24 mouse cellular contexts compared by ENCODE assay signal in the genomic region with DNA sequence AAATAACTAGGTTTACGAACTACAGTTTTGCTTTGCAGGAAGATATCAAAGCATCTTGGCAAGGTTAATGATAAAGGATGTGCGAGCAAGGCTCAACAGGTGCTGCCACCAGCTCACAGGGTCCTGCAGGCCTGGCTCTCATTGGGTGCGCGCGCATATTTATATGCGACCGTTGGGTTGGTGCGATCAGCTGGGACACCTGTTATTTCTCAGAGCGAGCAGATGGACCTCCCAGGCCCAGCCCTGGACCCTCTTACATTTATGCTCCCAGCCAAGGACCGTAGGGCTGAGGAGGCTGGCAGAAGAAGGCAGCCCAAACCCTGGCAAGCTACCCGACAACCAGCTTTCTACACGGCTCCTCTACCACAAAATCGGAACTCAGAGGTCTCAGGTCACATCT.
"Had no signal": no experiment of that assay in that cellular context is flagged by ENCODE, and none has a peak within 500 bp of the region (broad histone marks: within the 10 kb centered on the region; RNA-seq: fewer than 3 reads in every experiment).

No protein-coding gene starts in this region.

- H3K4me1 ChIP-seq: embryonic facial prominence, embryonic 10.5 days; embryonic facial prominence, embryonic 12.5 days; embryonic facial prominence, embryonic 13.5 days; embryonic facial prominence, embryonic 15.5 days; forebrain, embryonic 10.5 days; forebrain, embryonic 12.5 days; forebrain, embryonic 13.5 days; forebrain, embryonic 15.5 days had no signal

- H3K36me3 ChIP-seq: embryonic facial prominence, embryonic 10.5 days; embryonic facial prominence, embryonic 12.5 days; embryonic facial prominence, embryonic 13.5 days; embryonic facial prominence, embryonic 15.5 days; forebrain, embryonic 10.5 days; forebrain, embryonic 12.5 days; forebrain, embryonic 15.5 days had no signal

- H3K27ac ChIP-seq: embryonic facial prominence, embryonic 10.5 days; embryonic facial prominence, embryonic 12.5 days; embryonic facial prominence, embryonic 13.5 days; embryonic facial prominence, embryonic 15.5 days; forebrain, embryonic 10.5 days; forebrain, embryonic 12.5 days; forebrain, embryonic 13.5 days; forebrain, embryonic 15.5 days; gastrocnemius, adult 2 months; heart, adult 2 months had no signal

- H3K27me3 ChIP-seq: embryonic facial prominence, embryonic 12.5 days; embryonic facial prominence, embryonic 13.5 days; embryonic facial prominence, embryonic 15.5 days; forebrain, embryonic 12.5 days; forebrain, embryonic 13.5 days; forebrain, embryonic 15.5 days had no signal

- H3K4me3 ChIP-seq: embryonic facial prominence, embryonic 10.5 days; embryonic facial prominence, embryonic 12.5 days; embryonic facial prominence, embryonic 13.5 days; embryonic facial prominence, embryonic 15.5 days; erythroblast, embryonic 14.5 days; forebrain, embryonic 10.5 days; forebrain, embryonic 12.5 days; forebrain, embryonic 13.5 days; forebrain, embryonic 15.5 days; gastrocnemius, adult 2 months; heart, adult 2 months had no signal

- DNase-seq: cerebellum, adult 2 months; cerebellum, adult 8-10 months; cerebellum, adult 9-10 months; cerebellum, adult 9-11 months; cerebellum, postnatal 36 days; embryo, embryonic 11 days; forebrain, postnatal 0 days; gastrocnemius, adult 2 months; gastrocnemius, postnatal 10 days; gastrocnemius, postnatal 14 days; gastrocnemius, postnatal 25 days; gastrocnemius, postnatal 36 days; heart, adult 11 months; heart, adult 18-20 months; heart, adult 2 months had no signal
